Mouse (Mus musculus): ENCODE measurements around the gene Prss16. TPM values are rescaled to one million over a fixed set of nuclear protein-coding genes. Genes with fewer than 3 reads are reported as not detected.
A peak's percentile ranks its signal among the peaks of the same experiment; 100 is the strongest.

Prss16 gene
- polyA plus RNA-seq, 1 experiment from 2014 or later = 1.0 TPM

GRCm38 (mm10) chr13:22020901-22021339, 11.4 kb upstream of the Prss16 start:
- Histone ChIP-seq H3K4me1 (replicated peaks) (peaks cover 28% of the 10 kb centered on the region), H3K4me2 (peak overlapping the region; percentile 85), H3K27ac (replicated peaks) (peak overlapping the region; percentile 82), H3K9ac (peak overlapping the region; percentile 68), H3K4me3 (replicated peaks) (peak overlapping the region; percentile 63), H3K9me3 (replicated peaks) (no peaks in the 10 kb centered on the region), H3K36me3 (replicated peaks) (no peaks in the 10 kb centered on the region), H3K27me3 (peaks cover 3% of the 10 kb centered on the region; the same call in 1 of the 2 replicates)
- under 1% methylated on average over 8 of the region's 8 CpGs for WGBS (ENCODE audit: insufficient replicate concordance)
- peak; percentile 76 for ATAC-seq (ENCODE audit: insufficient read depth)

GRCm38 (mm10) chr13:22019934-22020835, 10.6 kb upstream of the Prss16 start:
- under 1% methylated on average over 44 of the region's 44 CpGs for WGBS (ENCODE audit: insufficient replicate concordance)
- peak; percentile 70 for ATAC-seq (ENCODE audit: insufficient read depth)

GRCm38 (mm10) chr13:22015479-22016450, 6.2 kb upstream of the Prss16 start:
- Histone ChIP-seq H3K4me1 (replicated peaks) (peaks cover 30% of the 10 kb centered on the region), H3K9ac (no peak overlapping the region), H3K4me3 (replicated peaks) (peak overlapping the region; percentile 7), H3K27me3 (peaks cover 44% of the 10 kb centered on the region), H3K36me3 (replicated peaks) (no peaks in the 10 kb centered on the region), H3K4me2 (peak overlapping the region; percentile 41), H3K9me3 (replicated peaks) (no peaks in the 10 kb centered on the region), H3K27ac (replicated peaks) (no peak overlapping the region)
- 14% methylated on average over 27 of the region's 27 CpGs for WGBS (ENCODE audit: insufficient replicate concordance)
- ATAC-seq (ENCODE audit: insufficient read depth) = peak; percentile 73

More at GRCm38 (mm10) chr13:22019934-22020835, 10.6 kb upstream of the Prss16 start:
- Histone ChIP-seq H3K36me3 (replicated peaks) (no peaks in the 10 kb centered on the region), H3K27ac (replicated peaks) (peak overlapping the region; percentile 65), H3K9ac (peak overlapping the region; percentile 65), H3K4me1 (replicated peaks) (peaks cover 28% of the 10 kb centered on the region), H3K4me2 (peak overlapping the region; percentile 85), H3K9me3 (replicated peaks) (no peaks in the 10 kb centered on the region), H3K27me3 (peaks cover 7% of the 10 kb centered on the region), H3K4me3 (replicated peaks) (peak overlapping the region; percentile 63)

- no peaks in the 10 kb centered on the region for H3K9me3 ChIP-seq (replicated peaks)
- WGBS (ENCODE audit: insufficient replicate concordance) = 8% methylated on average over 17 of the region's 17 CpGs
- no peak for ATAC-seq (ENCODE audit: insufficient read depth)
- no peak overlapping the region for H3K9ac ChIP-seq
- peak overlapping the region; percentile 41 for H3K4me2 ChIP-seq
- H3K27ac ChIP-seq (replicated peaks) = no peak overlapping the region
- peaks cover 57% of the 10 kb centered on the region for H3K27me3 ChIP-seq
- peak overlapping the region; percentile 21 for H3K4me3 ChIP-seq (replicated peaks)
- H3K4me1 ChIP-seq (replicated peaks) = peaks cover 21% of the 10 kb centered on the region
- H3K36me3 ChIP-seq (replicated peaks) = no peaks in the 10 kb centered on the region
Measured at GRCm38 (mm10) chr13:22014411-22014845, 4.9 kb upstream of the Prss16 start.

- Histone ChIP-seq H3K4me3 (replicated peaks) (no peak overlapping the region), H3K9ac (no peak overlapping the region), H3K4me1 (replicated peaks) (peaks cover 17% of the 10 kb centered on the region), H3K27me3 (peaks cover 62% of the 10 kb centered on the region), H3K27ac (replicated peaks) (no peak overlapping the region), H3K9me3 (replicated peaks) (no peaks in the 10 kb centered on the region), H3K4me2 (peak overlapping the region; percentile 41), H3K36me3 (replicated peaks) (no peaks in the 10 kb centered on the region)
- no peak for ATAC-seq (ENCODE audit: insufficient read depth)
- WGBS (ENCODE audit: insufficient replicate concordance) = 18% methylated on average over 13 of the region's 13 CpGs
Measured at GRCm38 (mm10) chr13:22013716-22014115, 4.2 kb upstream of the Prss16 start.

- Histone ChIP-seq H3K27me3 (peaks cover 94% of the 10 kb centered on the region), H3K4me2 (no peak overlapping the region), H3K9me3 (replicated peaks) (no peaks in the 10 kb centered on the region), H3K4me3 (replicated peaks) (no peak overlapping the region), H3K36me3 (replicated peaks) (no peaks in the 10 kb centered on the region), H3K27ac (replicated peaks) (no peak overlapping the region), H3K4me1 (replicated peaks) (peaks cover 26% of the 10 kb centered on the region), H3K9ac (no peak overlapping the region)
- no peak for ATAC-seq (ENCODE audit: insufficient read depth)
- WGBS (ENCODE audit: insufficient replicate concordance) = 76% methylated on average over 3 of the region's 3 CpGs
Measured at GRCm38 (mm10) chr13:22008707-22009106, 835 bp downstream of the Prss16 start.

- Histone ChIP-seq H3K4me1 (replicated peaks) (peaks cover 26% of the 10 kb centered on the region), H3K4me2 (no peak overlapping the region), H3K27me3 (peaks cover 96% of the 10 kb centered on the region), H3K27ac (replicated peaks) (no peak overlapping the region), H3K9me3 (replicated peaks) (no peaks in the 10 kb centered on the region), H3K4me3 (replicated peaks) (no peak overlapping the region), H3K9ac (no peak overlapping the region), H3K36me3 (replicated peaks) (no peaks in the 10 kb centered on the region)
- no peak for ATAC-seq (ENCODE audit: insufficient read depth)
- 48% methylated on average over 7 of the region's 7 CpGs for WGBS (ENCODE audit: insufficient replicate concordance)
Measured at GRCm38 (mm10) chr13:22007872-22008271, 1.7 kb downstream of the Prss16 start.

- Histone ChIP-seq H3K36me3 (replicated peaks) (no peaks in the 10 kb centered on the region), H3K4me3 (replicated peaks) (peak overlapping the region; percentile 61), H3K27me3 (peaks cover 96% of the 10 kb centered on the region), H3K27ac (replicated peaks) (no peak overlapping the region), H3K4me2 (peak overlapping the region; percentile 86), H3K9me3 (replicated peaks) (no peaks in the 10 kb centered on the region), H3K4me1 (replicated peaks) (peaks cover 26% of the 10 kb centered on the region), H3K9ac (no peak overlapping the region)
- WGBS (ENCODE audit: insufficient replicate concordance) = 11% methylated on average over 18 of the region's 18 CpGs
- no peak for ATAC-seq (ENCODE audit: insufficient read depth)
Measured at GRCm38 (mm10) chr13:22007121-22007510, 2.4 kb downstream of the Prss16 start.

- WGBS (ENCODE audit: insufficient replicate concordance) = under 1% methylated on average over 38 of the region's 38 CpGs
- H3K36me3 ChIP-seq (replicated peaks) = no peaks in the 10 kb centered on the region
- H3K27me3 ChIP-seq = peaks cover 98% of the 10 kb centered on the region
- peak overlapping the region; percentile 86 for H3K4me2 ChIP-seq
- H3K4me3 ChIP-seq (replicated peaks) = peak overlapping the region; percentile 61
- 0 out of 2 replicates have a peak overlapping the region, but pooled peaks have one; percentile 28 for H3K9ac ChIP-seq
- peak; percentile 81 for ATAC-seq (ENCODE audit: insufficient read depth)
- no peak overlapping the region for H3K27ac ChIP-seq (replicated peaks)
- no peaks in the 10 kb centered on the region for H3K9me3 ChIP-seq (replicated peaks)
- H3K4me1 ChIP-seq (replicated peaks) = peaks cover 26% of the 10 kb centered on the region
Measured at GRCm38 (mm10) chr13:22006334-22007120, 3.0 kb downstream of the Prss16 start.
